Mouse (Mus musculus) ES-Bruce4 (cell line): ENCODE results near the gene Sox5.

Experiments
- CTCF ChIP-seq: IDR thresholded peaks from one replicate; pipeline ENCODE4 v1.8.1; 2011; ENCODE audit warnings: low read depth, low read length
- POLR2A ChIP-seq: IDR thresholded peaks from one replicate; pipeline ENCODE4 v1.8.1; 2011; ENCODE audit warnings: low read length; ENCODE audit not compliant: insufficient read depth

DNA sequence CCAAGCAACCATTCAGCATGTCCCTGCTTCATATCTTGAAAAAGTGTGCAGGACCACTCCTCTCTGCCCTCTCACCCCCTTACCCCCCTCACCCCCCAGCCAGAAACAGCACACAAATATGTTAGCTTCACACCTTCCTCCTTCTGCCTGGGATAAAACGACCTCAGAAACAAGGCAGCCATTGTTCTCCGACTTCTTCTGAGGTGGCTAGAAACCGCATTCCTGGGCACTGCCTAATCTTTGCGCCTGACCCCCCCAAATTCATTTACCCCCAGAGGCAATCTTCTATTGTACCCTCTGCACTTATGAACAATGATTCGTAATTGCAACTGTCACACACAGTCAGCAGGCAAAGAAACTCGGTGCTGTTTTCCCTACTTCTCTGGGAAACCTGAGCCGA is 742.6 kb downstream of the Sox5 start:
- no peak for TF ChIP-seq POLR2A
- no peak for TF ChIP-seq CTCF
